Mouse (Mus musculus) neural tube, embryonic 15.5 days (tissue): ENCODE data around the gene Cldnd1. TPM values are rescaled to one million over a fixed set of nuclear protein-coding genes. Genes with fewer than 3 reads are reported as not detected.

Experiments used
- ATAC-seq: fragments of 200-750 bp; cut with Nextera tagmentation; 2 replicates; pipeline ENCODE4 v1.8.0; 2017; ENCODE audit warnings: mild to moderate bottlenecking, moderate TSS enrichment, moderate library complexity; ENCODE audit not compliant: low FRiP score
- H3K27ac ChIP-seq: fragments of 300-500 bp; sonication (generic); replicated peaks from 2 replicates; pipeline ENCODE4 v1.5.1; 2015; ENCODE audit warnings: mild to moderate bottlenecking, inconsistent platforms
- H3K27me3 ChIP-seq: fragments of 300-500 bp; sonication (generic); replicated peaks from 2 replicates; pipeline ENCODE4 v1.6.1; 2015; ENCODE audit warnings: inconsistent platforms
- H3K36me3 ChIP-seq: fragments of 300-500 bp; sonication (generic); 2 replicates; pipeline ENCODE4 v1.6.1; 2015; ENCODE audit warnings: inconsistent platforms
- H3K4me1 ChIP-seq: fragments of 300-500 bp; sonication (generic); 2 replicates; pipeline ENCODE4 v1.6.1; 2015; ENCODE audit warnings: inconsistent platforms
- H3K4me2 ChIP-seq: fragments of 300-500 bp; sonication (generic); 2 replicates; pipeline ENCODE4 v1.6.1; 2015; ENCODE audit warnings: inconsistent platforms, mild to moderate bottlenecking, moderate library complexity
- H3K4me3 ChIP-seq: fragments of 300-500 bp; sonication (generic); replicated peaks from 2 replicates; pipeline ENCODE4 v1.5.1; 2015; ENCODE audit warnings: mild to moderate bottlenecking, inconsistent platforms
- H3K9ac ChIP-seq: fragments of 300-500 bp; sonication (generic); replicated peaks from 2 replicates; pipeline ENCODE4 v1.6.1; 2015; ENCODE audit warnings: mild to moderate bottlenecking, inconsistent platforms
- H3K9me3 ChIP-seq: fragments of 300-500 bp; sonication (generic); replicated peaks from 2 replicates; pipeline ENCODE4 v1.6.1; 2016; ENCODE audit warnings: inconsistent platforms
- WGBS: fragments of 180-500 bp; shearing (Covaris S2); methylation state at CpG from one replicate; pipeline ENCODE4 v1.1.7; 2015; ENCODE audit warnings: mixed read lengths; 5-methylcytosine and 5-hydroxymethylcytosine counted together
- polyA plus RNA-seq: library from polyadenylated mRNA; unstranded; fragments of >200 nt; fragmentation: Nextera tagmentation; extraction: Ambion mirVana; gene quantifications from 2 replicates; pipeline ENCODE4 v1.2.1, GENCODE M21; 2015

Cldnd1 gene
- polyA plus RNA-seq, 1 experiment from 2014 or later: 141 TPM

- Histone ChIP-seq H3K9me3 (no peaks in the 10 kb centered on the region), H3K4me2 (no peak overlapping the region), H3K4me1 (no peaks in the 10 kb centered on the region), H3K27ac (no peak overlapping the region), H3K36me3 (no peaks in the 10 kb centered on the region), H3K27me3 (no peaks in the 10 kb centered on the region), H3K9ac (no peak overlapping the region), H3K4me3 (no peak overlapping the region)
- no peak for ATAC-seq
- WGBS: 91% methylated on average over 3 of the region's 3 CpGs
Measured at GRCm38 (mm10) chr16:58696796-58697195, 30.9 kb upstream of the Cldnd1 start.

- Histone ChIP-seq H3K9me3 (no peaks in the 10 kb centered on the region), H3K9ac (no peak overlapping the region), H3K4me1 (no peaks in the 10 kb centered on the region), H3K4me2 (no peak overlapping the region), H3K36me3 (no peaks in the 10 kb centered on the region), H3K4me3 (no peak overlapping the region), H3K27ac (no peak overlapping the region), H3K27me3 (no peaks in the 10 kb centered on the region)
- no peak for ATAC-seq
- 100% methylated on average over 1 of the region's 1 CpGs for WGBS
Measured at GRCm38 (mm10) chr16:58697261-58697660, 30.4 kb upstream of the Cldnd1 start.

- H3K27me3 ChIP-seq: no peaks in the 10 kb centered on the region
- ATAC-seq: no peak
- H3K4me2 ChIP-seq: no peak overlapping the region
- H3K9ac ChIP-seq: no peak overlapping the region
- H3K27ac ChIP-seq: no peak overlapping the region
- no peaks in the 10 kb centered on the region for H3K9me3 ChIP-seq
- H3K4me1 ChIP-seq: no peaks in the 10 kb centered on the region
- no peak overlapping the region for H3K4me3 ChIP-seq
- H3K36me3 ChIP-seq: no peaks in the 10 kb centered on the region
- 75% methylated on average over 6 of the region's 6 CpGs for WGBS
Measured at GRCm38 (mm10) chr16:58700174-58700573, 27.5 kb upstream of the Cldnd1 start.

GRCm38 (mm10) chr16:58700816-58701424 lies 26.8 kb upstream of the Cldnd1 start:
- H3K27ac ChIP-seq: no peak overlapping the region
- no peak overlapping the region for H3K4me2 ChIP-seq

GRCm38 (mm10) chr16:58701779-58702178 lies 25.9 kb upstream of the Cldnd1 start:
- Histone ChIP-seq H3K9ac (no peak overlapping the region), H3K27ac (no peak overlapping the region), H3K36me3 (no peaks in the 10 kb centered on the region), H3K27me3 (no peaks in the 10 kb centered on the region), H3K9me3 (no peaks in the 10 kb centered on the region), H3K4me3 (no peak overlapping the region), H3K4me2 (no peak overlapping the region), H3K4me1 (no peaks in the 10 kb centered on the region)
- no peak for ATAC-seq
- WGBS: 70% methylated on average over 6 of the region's 6 CpGs

More at GRCm38 (mm10) chr16:58700816-58701424, 26.8 kb upstream of the Cldnd1 start:
- Histone ChIP-seq H3K4me1 (no peaks in the 10 kb centered on the region), H3K27me3 (no peaks in the 10 kb centered on the region), H3K4me3 (no peak overlapping the region), H3K9me3 (no peaks in the 10 kb centered on the region), H3K9ac (no peak overlapping the region), H3K36me3 (no peaks in the 10 kb centered on the region)
- WGBS: 83% methylated on average over 12 of the region's 12 CpGs
- ATAC-seq: no peak

GRCm38 (mm10) chr16:58702329-58702932 lies 25.3 kb upstream of the Cldnd1 start:
- Histone ChIP-seq H3K27me3 (no peaks in the 10 kb centered on the region), H3K9me3 (no peaks in the 10 kb centered on the region), H3K36me3 (no peaks in the 10 kb centered on the region), H3K4me1 (no peaks in the 10 kb centered on the region), H3K27ac (no peak overlapping the region), H3K9ac (no peak overlapping the region), H3K4me2 (no peak overlapping the region), H3K4me3 (no peak overlapping the region)
- no peak for ATAC-seq
- 81% methylated on average over 10 of the region's 10 CpGs for WGBS

GRCm38 (mm10) chr16:58703382-58704124 lies 24.2 kb upstream of the Cldnd1 start:
- H3K4me3 ChIP-seq: no peak overlapping the region
- H3K27me3 ChIP-seq: no peaks in the 10 kb centered on the region
- WGBS: 43% methylated on average over 10 of the region's 10 CpGs
- no peaks in the 10 kb centered on the region for H3K36me3 ChIP-seq
- no peaks in the 10 kb centered on the region for H3K9me3 ChIP-seq
- H3K4me2 ChIP-seq: no peak overlapping the region
- ATAC-seq: no peak
- H3K27ac ChIP-seq: no peak overlapping the region
- no peak overlapping the region for H3K9ac ChIP-seq
- no peaks in the 10 kb centered on the region for H3K4me1 ChIP-seq

- Histone ChIP-seq H3K4me1 (no peaks in the 10 kb centered on the region), H3K9ac (no peak overlapping the region), H3K36me3 (no peaks in the 10 kb centered on the region), H3K9me3 (no peaks in the 10 kb centered on the region), H3K27me3 (no peaks in the 10 kb centered on the region), H3K27ac (no peak overlapping the region), H3K4me3 (no peak overlapping the region), H3K4me2 (no peak overlapping the region)
- ATAC-seq: peak; percentile 53; the same call in 1 of the 2 replicates
Measured at GRCm38 (mm10) chr16:58704999-58705398, 22.7 kb upstream of the Cldnd1 start.

- no peak overlapping the region for H3K27ac ChIP-seq
- 93% methylated on average over 4 of the region's 4 CpGs for WGBS
- no peaks in the 10 kb centered on the region for H3K36me3 ChIP-seq
- no peak for ATAC-seq
- H3K4me2 ChIP-seq: no peak overlapping the region
- no peaks in the 10 kb centered on the region for H3K4me1 ChIP-seq
- H3K4me3 ChIP-seq: no peak overlapping the region
- H3K9ac ChIP-seq: no peak overlapping the region
- H3K27me3 ChIP-seq: no peaks in the 10 kb centered on the region
- H3K9me3 ChIP-seq: no peaks in the 10 kb centered on the region
Measured at GRCm38 (mm10) chr16:58707276-58707905, 20.3 kb upstream of the Cldnd1 start.

- H3K9ac ChIP-seq: no peak overlapping the region
- no peak overlapping the region for H3K27ac ChIP-seq
- no peak overlapping the region for H3K4me2 ChIP-seq
- H3K27me3 ChIP-seq: no peaks in the 10 kb centered on the region
- no peaks in the 10 kb centered on the region for H3K9me3 ChIP-seq
- ATAC-seq: no peak
- no peaks in the 10 kb centered on the region for H3K36me3 ChIP-seq
- H3K4me1 ChIP-seq: no peaks in the 10 kb centered on the region
- H3K4me3 ChIP-seq: no peak overlapping the region
- WGBS: 79% methylated on average over 3 of the region's 3 CpGs
Measured at GRCm38 (mm10) chr16:58708601-58709475, 18.9 kb upstream of the Cldnd1 start.

GRCm38 (mm10) chr16:58709536-58709935 lies 18.2 kb upstream of the Cldnd1 start:
- Histone ChIP-seq H3K27ac (no peak overlapping the region), H3K27me3 (no peaks in the 10 kb centered on the region), H3K9me3 (no peaks in the 10 kb centered on the region), H3K4me3 (no peak overlapping the region), H3K36me3 (no peaks in the 10 kb centered on the region), H3K4me1 (no peaks in the 10 kb centered on the region), H3K9ac (no peak overlapping the region), H3K4me2 (no peak overlapping the region)
- no peak for ATAC-seq
- WGBS: 81% methylated on average over 4 of the region's 4 CpGs
